Mouse (Mus musculus): ENCODE results near the gene Bola1.

Gene Bola1

DNA sequence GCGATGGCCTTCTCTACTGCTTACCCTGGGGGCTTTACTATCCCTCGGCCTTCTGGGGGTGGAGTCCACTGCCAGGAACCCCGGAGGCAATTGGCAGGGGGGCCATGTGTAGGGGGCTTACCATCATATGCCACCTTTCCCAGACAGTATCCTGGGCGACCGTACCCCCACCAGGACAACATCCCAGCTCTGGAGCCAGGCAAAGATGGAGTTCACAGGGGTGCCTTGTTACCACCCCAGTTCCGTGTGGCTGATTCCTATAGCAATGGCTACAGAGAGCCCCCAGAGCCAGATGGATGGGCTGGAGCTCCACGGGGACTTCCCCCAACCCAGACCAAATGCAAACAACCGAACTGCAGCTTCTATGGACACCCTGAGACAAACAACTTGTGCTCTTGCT lies 64.0 kb downstream of the Bola1 start:
- 84% methylated on average over 8 of the region's 8 CpGs for WGBS

DNA sequence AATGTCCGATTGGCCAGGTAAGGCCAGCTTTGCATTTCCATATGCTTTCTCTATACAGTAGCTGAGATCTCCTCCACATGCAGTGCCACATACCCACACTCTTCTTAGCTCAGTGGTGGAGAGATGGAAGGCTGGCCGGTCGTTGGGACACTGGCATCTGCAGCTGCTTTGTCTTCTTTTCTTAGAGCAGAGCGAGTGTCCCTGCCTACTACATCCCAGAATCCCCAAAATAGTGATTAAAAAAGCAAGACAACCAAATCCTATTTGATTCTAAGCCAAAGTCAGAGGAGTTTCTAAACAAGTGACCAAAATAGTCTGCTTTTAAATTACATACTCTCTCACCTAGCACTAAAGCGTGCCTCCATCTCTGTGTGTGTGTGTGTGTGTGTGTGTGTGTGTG lies 66.9 kb downstream of the Bola1 start:
- WGBS = 62% methylated on average over 5 of the region's 5 CpGs

DNA sequence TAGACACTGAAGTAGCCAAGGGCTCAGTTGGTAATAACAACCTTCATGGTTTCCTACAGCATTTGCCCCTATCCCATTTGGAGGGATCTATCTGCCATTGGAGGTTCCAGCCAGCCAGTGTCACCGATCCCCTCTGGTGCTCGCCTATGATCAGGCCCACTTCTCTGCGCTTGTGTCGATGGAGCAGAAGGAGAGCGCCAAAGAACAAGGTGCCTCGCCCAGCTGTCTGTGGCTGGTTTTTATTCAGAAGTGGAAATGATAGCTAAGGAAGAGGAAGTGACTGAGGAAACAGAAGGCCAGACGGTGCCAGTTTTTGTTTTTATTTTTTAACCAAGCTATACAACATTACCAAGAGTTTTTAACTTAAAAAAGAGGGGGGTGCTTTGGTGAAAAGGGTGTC lies 67.7 kb downstream of the Bola1 start:
- WGBS = 75% methylated on average over 7 of the region's 7 CpGs

DNA sequence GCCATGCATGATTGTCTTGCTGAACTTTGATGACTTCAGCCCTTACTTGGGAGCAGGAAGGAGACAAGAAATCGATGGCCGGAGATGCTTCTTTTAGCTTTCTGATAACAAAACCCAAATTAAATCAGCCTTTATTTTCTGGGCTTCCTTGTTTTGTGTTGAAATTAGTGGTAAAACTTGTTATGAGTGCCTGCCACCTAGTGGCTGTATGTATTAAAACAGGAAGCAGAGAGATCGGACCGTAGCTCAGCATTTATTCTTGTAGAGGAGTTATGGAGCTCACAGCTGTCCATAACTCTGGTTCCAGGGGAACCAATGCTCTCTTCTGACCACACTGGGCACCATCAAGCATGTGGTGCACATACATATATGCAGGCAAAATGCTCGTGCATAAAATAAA lies 71.6 kb downstream of the Bola1 start:
- WGBS = 5% methylated on average over 5 of the region's 5 CpGs

Data from cerebral cortex, adult 2 months (tissue).